Mouse (Mus musculus) R1 (cell line): ENCODE data around the gene Ccnd3.
A peak's percentile ranks its signal among the peaks of the same experiment; 100 is the strongest.

Experiments used
- DNase-seq: peaks from one replicate; pipeline ENCODE4 v3.0.0-alpha.2; 2018; ENCODE audit warnings: low read depth, low spot score

The Ccnd3 gene

DNA sequence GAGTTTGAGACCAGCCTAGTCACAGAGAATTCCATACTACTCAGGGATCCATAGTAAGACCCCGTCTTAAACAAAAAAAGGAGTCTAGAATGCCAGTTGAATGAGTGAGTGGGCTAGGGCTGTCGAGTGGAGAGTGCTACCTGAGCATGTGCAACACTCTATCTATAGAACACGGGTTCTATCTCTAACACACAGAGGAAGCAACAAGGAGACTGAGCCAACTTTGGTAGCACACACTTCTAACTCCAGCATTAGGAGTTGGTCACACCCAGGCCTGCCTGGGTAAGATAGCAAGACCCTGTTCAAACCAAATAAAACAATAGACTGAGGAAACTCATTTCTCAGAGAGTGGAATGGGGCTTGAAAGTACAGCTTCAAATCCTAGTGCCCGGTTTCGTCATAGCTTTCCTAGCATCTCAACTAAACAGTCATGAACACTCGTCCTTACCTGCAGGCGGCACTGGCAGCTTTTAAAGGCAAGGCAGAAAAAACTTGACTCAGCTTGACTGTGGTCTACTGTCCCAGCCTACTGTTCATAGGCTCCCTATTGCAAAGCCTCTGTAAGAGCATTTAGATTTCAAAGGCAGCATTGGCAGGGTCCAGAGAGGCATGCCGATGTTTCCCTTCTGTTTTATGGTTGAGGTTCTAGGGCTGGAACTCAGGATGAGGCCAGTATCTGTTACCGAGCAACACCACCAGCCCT is 112.9 kb downstream of the Ccnd3 start:
- DNase-seq: no peak

DNA sequence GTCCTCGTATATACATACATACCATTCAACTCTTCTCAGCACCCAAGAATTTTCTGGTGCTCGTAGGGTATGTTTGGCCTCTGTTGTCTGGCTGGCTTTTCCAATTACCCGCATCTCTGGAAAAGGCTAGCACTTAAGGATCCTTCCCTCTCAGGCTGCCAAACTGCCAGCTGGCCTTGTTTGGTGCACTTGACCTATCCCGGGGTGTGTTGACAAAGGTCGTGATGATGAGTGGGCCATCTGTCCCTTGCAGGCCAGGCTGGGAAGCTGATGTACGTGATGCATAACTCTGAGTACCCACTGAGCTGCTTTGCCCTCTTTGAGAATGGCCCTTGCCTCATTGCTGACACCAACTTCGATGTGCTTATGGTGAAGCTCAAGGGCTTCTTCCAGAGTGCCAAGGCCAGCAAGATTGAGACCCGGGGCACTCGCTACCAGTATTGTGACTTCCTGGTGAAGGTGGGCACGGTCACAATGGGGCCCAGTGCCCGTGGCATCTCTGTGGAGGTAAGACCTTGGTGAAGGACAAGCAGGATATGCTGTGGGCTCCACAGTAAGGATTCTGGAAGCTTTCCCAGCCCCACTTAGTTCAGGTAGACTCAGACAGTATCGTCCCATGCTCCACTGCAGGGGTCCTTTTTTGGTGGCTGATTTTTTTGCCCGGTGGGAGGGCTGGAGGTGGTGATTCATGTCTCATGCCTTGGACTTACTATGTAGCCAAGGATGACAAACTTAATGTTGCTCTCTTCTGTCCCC is 113.9 kb downstream of the Ccnd3 start:
- no peak for DNase-seq

DNA sequence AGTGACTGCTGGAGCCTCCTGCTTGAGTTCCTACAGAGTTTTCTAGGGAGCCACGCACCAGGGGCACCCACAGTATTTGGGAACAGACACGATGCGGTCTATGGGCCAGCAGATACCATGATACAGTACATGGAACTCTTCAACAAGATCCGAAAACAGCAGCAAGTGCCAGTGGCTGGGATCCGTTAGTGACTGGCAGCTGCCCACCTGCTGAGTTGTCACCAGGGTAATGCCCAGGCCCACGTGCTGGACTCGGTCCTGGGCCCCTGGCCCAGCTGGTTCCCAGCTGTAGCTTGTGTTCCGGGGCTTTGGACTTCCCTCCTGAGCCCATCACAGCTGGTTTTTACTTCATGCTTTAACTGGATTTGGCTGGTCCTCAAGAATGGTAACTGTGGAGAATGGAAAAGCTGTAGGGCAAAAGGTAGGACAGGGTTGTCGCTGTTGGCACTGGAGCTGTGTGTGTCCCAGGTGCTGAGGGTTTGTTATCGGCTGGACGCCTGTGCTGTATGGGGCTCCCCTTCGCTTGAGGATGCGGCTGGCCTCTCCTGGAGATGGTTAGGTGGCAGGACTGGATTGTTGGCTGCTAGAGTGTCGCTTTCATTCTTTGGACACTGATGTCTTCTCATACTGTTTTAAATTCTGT is 118.2 kb downstream of the Ccnd3 start:
- DNase-seq: no peak

DNA sequence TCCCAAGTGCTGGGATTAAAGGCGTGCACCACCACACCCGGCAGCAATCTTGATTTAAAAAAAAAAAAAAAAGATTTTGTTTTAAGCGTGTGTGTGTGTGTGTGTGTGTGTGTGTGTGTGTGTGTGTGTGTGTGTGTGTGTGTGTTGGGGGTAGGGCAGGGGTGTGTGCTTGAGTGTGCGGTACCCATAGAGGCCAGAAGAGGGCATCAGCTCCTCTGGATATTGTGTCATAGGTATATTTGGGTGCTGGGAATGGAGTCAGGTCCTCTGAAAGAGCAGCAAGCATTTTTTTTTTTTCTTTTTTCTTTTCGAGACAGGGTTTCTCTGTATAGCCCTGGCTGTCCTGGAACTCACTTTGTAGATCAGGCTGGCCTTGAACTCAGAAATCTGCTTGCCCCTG is 119.7 kb downstream of the Ccnd3 start:
- peak; percentile 72 for DNase-seq

DNA sequence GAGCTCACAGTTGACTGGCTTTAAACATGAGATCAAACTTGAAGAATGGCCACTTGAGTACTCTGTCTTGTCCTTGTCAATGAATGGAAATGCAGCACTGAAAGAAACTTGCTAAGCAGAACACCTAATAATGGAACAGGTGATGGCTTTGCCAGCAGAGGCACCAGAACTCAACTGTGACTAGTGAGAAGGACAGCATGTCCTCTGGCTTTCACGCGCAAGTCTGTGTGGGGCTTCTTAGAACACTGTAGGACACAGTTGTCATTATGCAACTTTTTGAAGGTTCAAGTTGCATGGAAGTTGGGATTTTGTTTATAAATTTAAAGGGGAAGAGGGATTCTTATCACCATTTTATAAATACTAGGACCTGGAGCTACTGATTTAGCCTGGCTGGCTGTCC is 120.2 kb downstream of the Ccnd3 start:
- no peak for DNase-seq

DNA sequence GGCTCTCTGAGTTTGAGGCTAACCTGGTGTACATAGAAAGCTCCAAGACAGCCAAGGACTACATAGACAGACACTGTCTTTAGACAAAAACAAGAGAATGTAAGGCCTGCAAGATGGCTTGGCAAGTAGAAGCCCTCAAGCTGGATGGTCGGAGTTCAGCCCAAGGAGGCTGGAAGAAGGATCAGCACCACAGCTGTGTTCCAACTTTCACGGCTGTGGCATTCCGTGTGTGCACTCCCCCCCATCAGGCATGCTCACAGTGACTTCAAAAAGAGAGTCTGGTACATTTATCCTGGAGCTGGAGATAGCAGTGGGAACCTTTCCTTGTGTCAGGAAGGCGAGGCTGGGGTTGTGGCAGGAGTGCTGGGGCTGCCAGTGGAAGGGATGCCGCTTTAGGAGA is 121.2 kb downstream of the Ccnd3 start:
- DNase-seq: no peak

DNA sequence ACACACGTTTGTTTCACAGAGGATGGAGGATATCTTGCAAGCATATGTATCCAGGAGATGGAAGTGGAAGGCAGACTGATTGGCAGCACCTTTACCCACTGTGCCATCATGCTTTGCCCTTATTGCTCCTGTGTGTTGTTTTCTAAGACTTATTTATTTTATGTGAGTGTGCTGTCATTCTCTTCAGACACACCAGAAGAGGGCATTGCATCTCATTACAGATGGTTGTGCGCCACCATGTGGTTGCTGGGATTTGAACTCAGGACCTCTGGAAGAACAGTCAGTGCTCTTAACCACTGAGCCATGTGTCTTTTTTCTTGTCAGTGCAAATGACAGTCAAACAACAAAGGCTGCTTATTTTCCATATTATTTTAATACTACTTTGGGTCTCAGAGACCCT is 122.9 kb downstream of the Ccnd3 start:
- DNase-seq: no peak

DNA sequence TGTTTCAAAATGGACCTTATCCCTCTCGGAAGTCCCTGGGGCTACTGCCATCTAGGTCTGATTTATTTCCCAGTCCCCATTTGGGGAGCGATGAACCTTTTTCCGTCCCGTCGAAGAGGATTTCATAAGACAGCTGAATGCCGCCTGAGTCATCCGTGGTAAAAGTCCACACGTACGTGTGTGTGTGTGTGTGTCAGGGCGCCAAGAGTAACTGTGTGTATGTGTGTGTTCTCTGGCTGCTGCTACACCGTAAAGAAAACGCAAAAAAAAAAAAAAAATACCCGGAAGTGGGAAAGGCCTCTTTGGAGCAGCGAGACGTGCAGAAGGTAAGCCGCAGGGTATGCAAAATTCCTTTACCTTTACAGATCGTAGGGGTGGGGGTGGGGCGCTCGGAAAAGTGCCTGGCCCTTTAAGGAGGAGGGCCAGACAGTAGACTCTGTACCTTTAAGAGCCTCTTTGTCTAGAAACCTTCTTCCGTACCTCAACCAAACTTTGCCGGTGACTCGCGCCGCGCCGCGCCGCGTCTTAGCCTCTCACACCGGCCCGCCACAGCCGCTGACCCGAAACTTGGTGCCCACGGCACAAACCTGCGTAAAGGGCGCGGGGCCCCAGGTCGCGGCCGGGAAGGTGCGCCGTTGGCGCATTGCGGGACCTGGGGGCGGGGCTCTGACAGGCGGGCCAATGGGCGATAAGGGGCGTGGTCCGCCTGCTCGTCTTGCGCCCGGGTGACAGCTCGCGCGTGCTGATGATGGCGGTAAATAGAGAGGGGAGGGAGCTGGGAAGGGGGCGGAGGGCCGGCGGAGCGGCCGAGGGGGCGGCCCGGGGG is 124.2 kb downstream of the Ccnd3 start:
- peak; percentile 97 for DNase-seq

DNA sequence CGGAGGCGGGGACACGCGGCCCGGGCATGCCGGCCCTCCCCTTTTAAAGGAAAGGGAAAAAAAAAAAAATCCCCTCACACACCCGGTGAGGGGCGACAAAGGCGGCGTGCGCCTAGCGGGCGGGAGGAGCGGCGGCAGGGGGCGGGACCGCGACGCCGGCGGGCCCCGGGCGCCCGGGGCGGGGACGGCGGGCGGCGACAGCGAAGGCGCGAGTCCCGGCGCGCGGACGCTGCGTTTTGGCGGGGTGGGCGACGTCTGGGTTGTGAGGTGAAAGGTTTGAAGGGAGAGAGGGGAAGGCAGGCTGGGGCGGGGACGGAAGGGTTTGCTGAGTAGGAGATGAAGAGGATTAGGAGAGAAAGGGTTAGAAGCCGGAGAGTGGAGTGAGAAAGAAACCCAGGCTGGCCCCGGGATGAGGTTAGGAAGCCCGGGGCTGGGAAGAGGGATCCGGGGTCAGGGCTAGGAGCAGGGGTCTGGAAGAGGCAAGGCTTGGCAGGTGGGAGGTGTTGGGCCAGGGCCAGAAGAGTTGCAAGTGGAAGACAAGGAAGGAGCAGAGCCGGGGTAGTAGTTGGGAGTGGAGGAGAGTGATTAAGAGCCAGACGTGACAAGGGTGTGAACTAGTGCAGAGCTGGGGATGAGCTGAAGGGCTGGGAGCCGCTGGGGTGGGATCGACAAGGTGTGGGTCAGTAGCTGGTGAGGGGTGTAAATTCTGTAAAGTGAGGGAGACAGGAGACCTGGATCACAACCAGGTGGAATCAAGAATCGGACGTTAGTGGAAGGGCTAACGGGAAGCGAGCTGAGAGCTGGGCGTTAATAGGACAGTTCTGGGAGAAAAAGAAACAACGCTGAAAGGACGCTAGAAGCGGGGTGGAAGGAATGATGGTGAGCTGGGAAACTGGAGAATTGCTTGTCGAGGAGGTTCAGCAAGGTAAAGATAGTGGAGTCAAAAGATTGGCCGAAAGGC is 125.1 kb downstream of the Ccnd3 start:
- DNase-seq: peak; percentile 70

DNA sequence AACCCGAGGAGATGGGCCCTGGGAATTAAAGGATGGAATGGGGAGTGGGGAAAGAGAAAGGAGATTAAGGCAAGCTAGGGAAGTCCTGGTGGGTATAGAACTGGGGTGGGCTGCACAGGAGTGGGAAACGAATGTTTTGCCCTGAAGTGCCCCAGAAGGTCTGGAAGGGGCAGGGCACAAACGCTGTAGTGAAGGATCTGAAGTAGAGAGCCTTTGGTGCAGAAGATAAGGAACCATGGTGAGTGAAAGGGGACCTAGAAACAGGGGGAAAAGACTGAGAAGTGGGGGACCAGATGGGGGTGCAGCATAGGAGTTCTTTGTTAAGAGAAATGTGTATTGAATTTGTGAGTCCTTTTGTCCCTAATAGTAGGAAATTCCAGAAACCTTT is 125.8 kb downstream of the Ccnd3 start, which contains the start of gene Usp49:
TSS of gene Usp49 (plus strand) at position 13 of the 388 bp plus-strand sequence.
- no peak for DNase-seq

DNA sequence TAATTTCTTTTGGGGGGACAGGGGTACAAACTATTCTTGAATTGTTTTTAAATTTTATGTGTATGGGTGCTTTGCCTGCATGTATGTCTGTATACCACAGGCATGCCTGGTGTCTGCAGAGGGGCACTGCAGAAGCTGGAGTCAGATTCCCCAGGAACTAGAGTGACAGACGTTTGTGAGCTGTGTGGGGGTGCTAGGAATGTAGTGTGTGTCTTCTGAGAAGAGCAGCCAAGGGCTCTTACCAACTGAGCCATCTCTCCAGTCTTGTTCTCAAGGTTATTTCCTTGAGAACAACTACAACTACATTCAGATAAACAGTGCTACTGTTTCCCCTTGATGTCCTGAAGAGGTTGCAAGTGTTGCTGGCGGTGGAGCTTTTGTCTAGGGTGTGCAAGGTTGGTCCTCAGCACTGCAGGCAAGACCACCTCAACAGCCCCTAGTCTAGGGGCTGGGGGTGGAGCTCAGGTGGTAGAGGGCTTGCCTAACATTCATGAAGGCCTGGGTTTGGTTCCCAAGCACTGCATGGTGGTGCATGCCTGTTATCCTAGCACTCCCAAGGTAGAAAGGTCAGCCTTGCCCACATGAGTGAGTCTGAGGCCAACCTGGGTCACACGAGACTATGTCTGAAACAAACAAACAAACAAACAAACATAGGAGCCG is 127.5 kb downstream of the Ccnd3 start:
- no peak for DNase-seq

DNA sequence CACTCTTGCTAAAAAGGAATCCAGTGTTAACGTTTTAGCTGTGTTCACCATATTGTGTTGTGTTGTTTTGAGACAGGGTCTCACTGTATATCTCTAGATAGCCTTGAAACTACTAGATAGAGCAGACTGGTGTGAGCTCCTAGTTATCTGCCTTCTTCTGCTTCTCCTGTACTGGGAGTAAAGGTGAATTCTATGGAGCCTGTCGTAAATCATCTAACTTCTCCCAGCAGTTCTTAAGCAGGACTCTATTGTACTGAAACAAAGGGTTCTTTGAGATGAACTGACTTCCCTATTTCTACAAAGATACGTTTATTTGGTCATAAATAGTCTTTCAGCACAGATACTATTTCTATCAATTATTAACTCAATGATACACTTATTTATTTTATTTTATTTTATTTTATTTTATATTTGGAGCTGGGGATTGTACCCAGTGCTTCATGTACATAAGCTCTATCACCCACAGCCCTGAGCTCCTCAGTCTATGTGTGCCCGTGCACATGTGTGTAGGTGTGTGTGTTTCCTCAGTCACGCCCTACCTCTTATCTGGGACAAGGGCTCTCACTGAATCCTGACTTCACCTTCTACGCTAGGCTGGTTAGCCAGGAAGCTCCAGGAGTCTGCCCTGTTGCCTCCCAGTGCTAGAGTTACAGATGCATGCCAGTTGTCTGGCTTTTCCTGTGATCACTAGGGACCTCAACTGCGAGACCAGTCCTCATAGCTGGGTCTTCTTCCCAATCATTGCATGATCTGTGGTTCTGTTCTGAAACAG is 129.3 kb downstream of the Ccnd3 start:
- DNase-seq: no peak

DNA sequence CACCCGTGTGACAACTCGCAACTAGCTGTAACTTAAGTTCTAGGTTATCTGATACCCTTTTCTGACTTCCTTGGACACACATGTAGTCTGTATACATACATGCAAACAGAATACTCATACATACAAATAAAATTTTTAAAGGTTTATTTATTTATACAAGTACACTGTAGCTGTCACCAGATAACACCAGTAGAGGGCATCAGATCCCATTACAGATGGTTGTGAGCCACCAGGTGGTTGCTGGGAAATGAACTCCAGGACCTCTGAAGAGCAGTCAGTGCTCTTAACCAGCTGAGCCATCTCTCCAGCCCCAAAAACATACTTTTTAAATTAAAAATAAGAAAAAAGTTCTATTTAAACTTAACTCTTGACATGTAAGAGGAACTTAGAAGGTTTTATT is 138.1 kb downstream of the Ccnd3 start:
- DNase-seq: peak; percentile 63

DNA sequence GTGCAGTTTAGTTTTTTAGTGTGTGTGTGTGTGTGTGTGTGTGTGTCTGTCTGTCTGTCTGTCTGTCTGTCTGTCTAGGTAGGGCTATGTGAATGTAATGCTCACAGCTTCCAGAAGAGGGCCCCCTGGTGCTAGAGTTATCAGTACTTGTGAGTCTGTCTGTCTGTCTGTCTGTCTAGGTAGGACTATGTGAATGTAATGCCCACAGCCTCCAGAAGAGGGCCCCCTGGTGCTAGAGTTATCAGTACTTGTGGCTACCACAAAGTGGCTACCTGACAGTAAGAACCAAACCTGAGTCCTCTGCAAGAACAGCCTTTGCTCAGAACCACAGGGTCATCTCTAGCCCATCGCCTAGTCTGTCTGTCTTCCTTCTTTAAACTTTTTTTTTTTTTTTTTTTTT is 141.8 kb downstream of the Ccnd3 start:
- DNase-seq: peak; percentile 96

DNA sequence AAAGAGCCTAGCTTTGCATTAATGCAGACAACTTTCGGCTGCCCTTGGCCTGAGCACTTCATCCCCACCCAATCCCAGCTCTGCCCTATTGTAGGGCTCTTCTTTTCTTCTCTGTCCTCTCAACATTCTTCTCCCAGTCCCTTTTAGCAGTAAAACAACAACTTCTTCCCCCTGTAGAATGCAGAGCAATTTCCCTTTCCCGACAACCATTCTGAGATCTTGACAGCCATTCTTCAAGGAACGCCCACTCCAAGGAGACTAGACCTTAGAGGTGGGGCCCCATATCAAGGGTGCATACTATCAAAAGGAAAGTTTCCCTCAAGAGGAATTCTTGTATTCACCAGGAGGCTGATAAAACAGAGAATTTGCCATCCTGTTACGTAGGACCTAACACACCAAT is 144.1 kb downstream of the Ccnd3 start:
- DNase-seq: peak; percentile 64
